Mouse (Mus musculus) limb, embryonic 11.5 days (tissue): Measurements from ENCODE around the gene Pigq. TPM values are rescaled to one million over a fixed set of nuclear protein-coding genes. Genes with fewer than 3 reads are reported as not detected.

Experiments
- polyA plus RNA-seq: library from polyadenylated mRNA; unstranded; fragments of >200 nt; fragmentation: Nextera tagmentation; extraction: Ambion mirVana; gene quantifications from 2 replicates; pipeline ENCODE4 v1.2.1, GENCODE M21; 2014

Gene Pigq
- polyA plus RNA-seq, 1 experiment from 2014 or later, result 52.8 TPM

Other genes with a start within 250 kb of the Pigq start
- 3.2 and 9.7 TPM in 2 replicates for gene Gng13, start 227.8 kb downstream of the Pigq start, polyA plus RNA-seq
- 29.1 and 31.5 TPM in 2 replicates for gene Chtf18, start 217.5 kb downstream of the Pigq start, polyA plus RNA-seq
- gene Rpusd1, start 217.3 kb downstream of the Pigq start, polyA plus RNA-seq, result 20.4 and 23.4 TPM in 2 replicates
- gene Mslnl, start 208.9 kb downstream of the Pigq start, polyA plus RNA-seq, result not detected in 2 replicates
- 0.14 and 0.24 TPM in 2 replicates for gene Msln, start 190.6 kb downstream of the Pigq start, polyA plus RNA-seq
- 21.8 and 23.6 TPM in 2 replicates for gene Narfl, start 171.2 kb downstream of the Pigq start, polyA plus RNA-seq
- gene Haghl, start 159.3 kb downstream of the Pigq start, polyA plus RNA-seq, result 62.7 and 68.0 TPM in 2 replicates
- 0.11 and 0.16 TPM in 2 replicates for gene Ccdc78, start 158.4 kb downstream of the Pigq start, polyA plus RNA-seq
- gene Fam173a, start 152.0 kb downstream of the Pigq start, polyA plus RNA-seq, result 52.3 and 53.4 TPM in 2 replicates
- gene AC134908.4, start 149.3 kb downstream of the Pigq start, polyA plus RNA-seq, result 0.29 TPM in 1 of 2 replicates, not detected in the other
- 13.3 and 15.0 TPM in 2 replicates for gene Metrn, start 147.8 kb downstream of the Pigq start, polyA plus RNA-seq
- gene Fbxl16, start 135.9 kb downstream of the Pigq start, polyA plus RNA-seq, result 1.4 and 1.5 TPM in 2 replicates
- gene Wdr24, start 121.3 kb downstream of the Pigq start, polyA plus RNA-seq, result 27.7 and 27.9 TPM in 2 replicates
- gene Jmjd8, start 116.1 kb downstream of the Pigq start, polyA plus RNA-seq, result 45.5 and 55.0 TPM in 2 replicates
- 341 and 353 TPM in 2 replicates for gene Stub1, start 111.5 kb downstream of the Pigq start, polyA plus RNA-seq
- gene Rhbdl1, start 107.6 kb downstream of the Pigq start, polyA plus RNA-seq, result 1.2 TPM in 2 replicates
- gene Gm20683, start 103.2 kb downstream of the Pigq start, polyA plus RNA-seq, result 0.77 and 0.95 TPM in 2 replicates
- gene Rhot2, start 100.1 kb downstream of the Pigq start, polyA plus RNA-seq, result 9.4 and 10.7 TPM in 2 replicates
- gene Wdr90, start 83.4 kb downstream of the Pigq start, polyA plus RNA-seq, result 19.3 and 22.4 TPM in 2 replicates
- gene Mcrip2, start 76.2 kb downstream of the Pigq start, polyA plus RNA-seq, result 7.8 and 10.7 TPM in 2 replicates
- gene Mettl26, start 69.9 kb downstream of the Pigq start, polyA plus RNA-seq, result 55.9 and 60.9 TPM in 2 replicates
- gene Wfikkn1, start 64.1 kb downstream of the Pigq start, polyA plus RNA-seq, result 0.68 and 0.75 TPM in 2 replicates
- gene Rab40c, start 25.2 kb downstream of the Pigq start, polyA plus RNA-seq, result 19.2 and 19.7 TPM in 2 replicates
- 0.27 TPM in 1 of 2 replicates, not detected in the other for gene Nhlrc4, start within 50 bp of the Pigq start, polyA plus RNA-seq
- 0.18 and 0.33 TPM in 2 replicates for gene A930017K11Rik, start 7.6 kb upstream of the Pigq start, polyA plus RNA-seq
- 23.8 and 25.7 TPM in 2 replicates for gene Capn15, start 40.9 kb upstream of the Pigq start, polyA plus RNA-seq
- 15.9 and 17.4 TPM in 2 replicates for gene Rab11fip3, start 124.6 kb upstream of the Pigq start, polyA plus RNA-seq
- gene Decr2, start 145.4 kb upstream of the Pigq start, polyA plus RNA-seq, result 19.0 and 22.3 TPM in 2 replicates
- gene Nme4, start 150.7 kb upstream of the Pigq start, polyA plus RNA-seq, result 111 and 122 TPM in 2 replicates
- gene Tmem8, start 168.4 kb upstream of the Pigq start, polyA plus RNA-seq, result 0.40 and 0.55 TPM in 2 replicates
- gene Mrpl28, start 178.6 kb upstream of the Pigq start, polyA plus RNA-seq, result 259 and 283 TPM in 2 replicates
- gene Axin1, start 193.8 kb upstream of the Pigq start, polyA plus RNA-seq, result 17.1 and 23.7 TPM in 2 replicates